8 mouse cellular contexts compared by ENCODE assay signal in the genomic region with DNA sequence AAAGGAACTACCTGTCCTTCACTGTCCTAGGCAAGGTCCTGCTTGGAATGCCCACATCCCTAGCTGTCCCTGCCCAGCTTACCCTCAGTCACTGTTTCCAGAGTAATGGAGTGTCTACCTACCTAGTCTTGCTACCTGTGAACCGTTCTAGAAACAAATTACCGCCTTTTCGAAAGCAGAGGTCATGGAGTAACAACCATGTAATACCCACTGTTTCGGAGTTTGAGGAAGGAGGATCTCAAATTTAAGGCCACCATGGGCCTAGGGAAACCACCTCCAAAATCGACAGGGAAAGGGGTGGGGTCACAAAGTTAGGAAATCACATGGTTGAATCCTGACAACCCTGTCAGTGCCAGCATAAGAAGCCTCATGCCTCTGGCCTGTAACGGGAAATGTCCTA. TPM values are rescaled to one million over a fixed set of nuclear protein-coding genes. Genes with fewer than 3 reads are reported as not detected.
DNase-seq lines count a peak whose midpoint lies in the region; ATAC-seq and TF ChIP-seq lines count a peak whose summit lies in the region.

No protein-coding gene starts in this region.

- H3K4me1 ChIP-seq in heart, embryonic 14.5 days (ENCODE audit: control insufficient read depth in 2 of 2, insufficient read depth in 2 of 2, low read length in 2 of 2), result peaks cover 11 to 14% of the 10 kb centered on the region in 2 experiments; a peak in 3 of 4 replicates
- H3K4me1 ChIP-seq in bone marrow macrophage, adult 2 months (ENCODE audit: control insufficient read depth, insufficient read depth, low read length), result peaks cover 29% of the 10 kb centered on the region
- peaks cover 32% of the 10 kb centered on the region for H3K4me1 ChIP-seq in hindbrain, embryonic 13.5 days (replicated peaks)
- peaks cover 15% of the 10 kb centered on the region for H3K4me1 ChIP-seq in midbrain, embryonic 12.5 days

- no peaks in the 10 kb centered on the region for H3K27me3 ChIP-seq in heart, embryonic 14.5 days (ENCODE audit: control insufficient read depth, insufficient read depth, low read length)
- H3K27me3 ChIP-seq in hindbrain, embryonic 13.5 days, result no peaks in the 10 kb centered on the region
- H3K27me3 ChIP-seq in midbrain, embryonic 12.5 days, result no peaks in the 10 kb centered on the region

- peak overlapping the region; percentile 86 for H3K9ac ChIP-seq in heart, embryonic 14.5 days (ENCODE audit: low read length)
- peak overlapping the region; percentile 92; the same call in 1 of the 2 replicates for H3K9ac ChIP-seq in hindbrain, embryonic 13.5 days
- no peak overlapping the region for H3K9ac ChIP-seq in midbrain, embryonic 12.5 days (replicated peaks)

- H3K4me3 ChIP-seq in heart, embryonic 14.5 days (ENCODE audit: control insufficient read depth in 1 of 2, insufficient read depth in 1 of 2, low read depth in 1 of 2, low read length in 2 of 2), result peak overlapping the region; percentile 80 to 83; a peak in 2 of 4 replicates
- peak overlapping the region; percentile 71; the same call in 1 of the 2 replicates for H3K4me3 ChIP-seq in bone marrow macrophage, adult 2 months (ENCODE audit: insufficient read depth, low read length)
- peak overlapping the region; percentile 75 for H3K4me3 ChIP-seq in hindbrain, embryonic 13.5 days
- H3K4me3 ChIP-seq in midbrain, embryonic 12.5 days, result peak overlapping the region; percentile 68; the same call in 1 of the 2 replicates

- peaks cover 48% of the 10 kb centered on the region for H3K36me3 ChIP-seq in heart, embryonic 14.5 days (ENCODE audit: control insufficient read depth, insufficient read depth, low read length)
- H3K36me3 ChIP-seq in hindbrain, embryonic 13.5 days, result peaks cover 49% of the 10 kb centered on the region
- H3K36me3 ChIP-seq in midbrain, embryonic 12.5 days, result peaks cover 43% of the 10 kb centered on the region

- no peak for TF ChIP-seq POLR2A in bone marrow macrophage, adult 2 months (IDR thresholded peaks at IDR 0.05; ENCODE audit: borderline replicate concordance, low read depth, low read length)

- intact Hi-C loops in heart, postnatal 14 days (cut with DNase I), result no loop called here

- DNase-seq in heart, postnatal 14 days, result no peak
- DNase-seq in cerebellum, adult 9-11 months, result no peak
- DNase-seq in retina, postnatal 1 day, result no peak
- DNase-seq in layer of hippocampus, adult 18-20 months (ENCODE audit: low spot score in 2 of 2), result no peak

- H3K9me3 ChIP-seq in heart, embryonic 14.5 days (ENCODE audit: control insufficient read depth, low read length), result no peaks in the 10 kb centered on the region
- no peaks in the 10 kb centered on the region for H3K9me3 ChIP-seq in hindbrain, embryonic 13.5 days
- H3K9me3 ChIP-seq in midbrain, embryonic 12.5 days, result no peaks in the 10 kb centered on the region

- 45% methylated on average over 6 of the region's 6 CpGs for WGBS in heart, embryonic 14.5 days
- WGBS in hindbrain, embryonic 13.5 days, result 45% methylated on average over 6 of the region's 6 CpGs
- 43% methylated on average over 6 of the region's 6 CpGs for WGBS in midbrain, embryonic 12.5 days

- no peak for TF ChIP-seq CTCF in bone marrow macrophage, adult 2 months (IDR thresholded peaks at IDR 0.05; ENCODE audit: low read depth, low read length)

- no peak for ATAC-seq in heart, embryonic 14.5 days (ENCODE audit: insufficient number of reproducible peaks, insufficient read depth, low FRiP score, low read depth)
- no peak for ATAC-seq in hindbrain, embryonic 13.5 days (ENCODE audit: low FRiP score)
- ATAC-seq in midbrain, embryonic 12.5 days (ENCODE audit: low FRiP score, low read depth), result no peak; the same call in 1 of the 2 replicates

- H3K27ac ChIP-seq in heart, embryonic 14.5 days (replicated peaks in 1 of 2; ENCODE audit: control insufficient read depth in 1 of 2, insufficient read depth in 1 of 2, low read depth in 2 of 2, low read length in 2 of 2), result peak overlapping the region in 1 of 2 experiments; percentile 86; a peak in 3 of 4 replicates
- no peak overlapping the region for H3K27ac ChIP-seq in bone marrow macrophage, adult 2 months (ENCODE audit: insufficient read depth, low read depth, low read length)
- peak overlapping the region; percentile 97 for H3K27ac ChIP-seq in hindbrain, embryonic 13.5 days
- peak overlapping the region; percentile 94 for H3K27ac ChIP-seq in midbrain, embryonic 12.5 days (replicated peaks)

- peak overlapping the region; percentile 97 for H3K4me2 ChIP-seq in heart, embryonic 14.5 days (ENCODE audit: low read length)
- H3K4me2 ChIP-seq in hindbrain, embryonic 13.5 days, result peak overlapping the region; percentile 68
- H3K4me2 ChIP-seq in midbrain, embryonic 12.5 days (replicated peaks), result peak overlapping the region; percentile 86

RNA-seq across cellular contexts. Expression of gene Dhrs13, which starts 0.7 kb away (rescaled TPM):
- polyA plus RNA-seq in heart, embryonic 14.5 days (2014; fragmentation: Nextera tagmentation; extraction: Ambion mirVana), result 14.4 and 18.0 TPM in 2 replicates
- 1 to 10 TPM; 3.8 to 3.9 TPM for total RNA-seq in heart, postnatal 14 days (2021)
- 2.8 and 3.5 TPM in 2 replicates for polyA plus RNA-seq in bone marrow macrophage, adult 2 months (2012; ENCODE audit: insufficient read depth, insufficient read length, missing spikeins)
- 37.1 and 39.3 TPM in 2 replicates for polyA plus RNA-seq in hindbrain, embryonic 13.5 days (2015; fragmentation: Nextera tagmentation; extraction: Ambion mirVana)
- polyA plus RNA-seq in midbrain, embryonic 12.5 days (2016; fragmentation: Nextera tagmentation; extraction: Ambion mirVana), result 21.9 and 23.1 TPM in 2 replicates
- total RNA-seq in layer of hippocampus, adult 18-20 months (2021), result 1 to 10 TPM; 5.0 TPM

RNA-seq across cellular contexts. Expression of gene Flot2, which starts 6.3 kb away (rescaled TPM):
- polyA plus RNA-seq in heart, embryonic 14.5 days (2014; fragmentation: Nextera tagmentation; extraction: Ambion mirVana), result 95.2 and 98.3 TPM in 2 replicates
- 10 to 100 TPM; 66.2 to 69.1 TPM for total RNA-seq in heart, postnatal 14 days (2021)
- polyA plus RNA-seq in bone marrow macrophage, adult 2 months (2012; ENCODE audit: insufficient read depth, insufficient read length, missing spikeins), result 59.0 and 64.0 TPM in 2 replicates
- polyA plus RNA-seq in hindbrain, embryonic 13.5 days (2015; fragmentation: Nextera tagmentation; extraction: Ambion mirVana), result 80.5 and 86.4 TPM in 2 replicates
- 64.8 and 67.0 TPM in 2 replicates for polyA plus RNA-seq in midbrain, embryonic 12.5 days (2016; fragmentation: Nextera tagmentation; extraction: Ambion mirVana)
- 10 to 100 TPM; 73.6 to 75.9 TPM for total RNA-seq in layer of hippocampus, adult 18-20 months (2021)

RNA-seq across cellular contexts. Expression of gene Eral1, which starts 48.8 kb away (rescaled TPM):
- polyA plus RNA-seq in heart, embryonic 14.5 days (2014; fragmentation: Nextera tagmentation; extraction: Ambion mirVana), result 23.9 and 25.7 TPM in 2 replicates
- total RNA-seq in heart, postnatal 14 days (2021), result 10 to 100 TPM; 22.2 to 25.6 TPM
- polyA plus RNA-seq in bone marrow macrophage, adult 2 months (2012; ENCODE audit: insufficient read depth, insufficient read length, missing spikeins), result 18.4 and 19.5 TPM in 2 replicates
- 31.5 and 32.0 TPM in 2 replicates for polyA plus RNA-seq in hindbrain, embryonic 13.5 days (2015; fragmentation: Nextera tagmentation; extraction: Ambion mirVana)
- polyA plus RNA-seq in midbrain, embryonic 12.5 days (2016; fragmentation: Nextera tagmentation; extraction: Ambion mirVana), result 33.4 and 33.6 TPM in 2 replicates
- total RNA-seq in layer of hippocampus, adult 18-20 months (2021), result 10 to 100 TPM; 19.2 to 19.7 TPM

RNA-seq across cellular contexts. Expression of gene Phf12, which starts 48.8 kb away (rescaled TPM):
- polyA plus RNA-seq in heart, embryonic 14.5 days (2014; fragmentation: Nextera tagmentation; extraction: Ambion mirVana), result 10.8 and 11.6 TPM in 2 replicates
- total RNA-seq in heart, postnatal 14 days (2021), result 10 to 100 TPM; 28.6 to 34.9 TPM
- 42.5 and 47.8 TPM in 2 replicates for polyA plus RNA-seq in bone marrow macrophage, adult 2 months (2012; ENCODE audit: insufficient read depth, insufficient read length, missing spikeins)
- 18.9 and 21.2 TPM in 2 replicates for polyA plus RNA-seq in hindbrain, embryonic 13.5 days (2015; fragmentation: Nextera tagmentation; extraction: Ambion mirVana)
- 30.8 and 31.0 TPM in 2 replicates for polyA plus RNA-seq in midbrain, embryonic 12.5 days (2016; fragmentation: Nextera tagmentation; extraction: Ambion mirVana)
- total RNA-seq in layer of hippocampus, adult 18-20 months (2021), result 10 to 100 TPM; 52.6 to 55.4 TPM
